Comparison of ENCODE assay signal across 8 mouse cellular contexts in the genomic region with DNA sequence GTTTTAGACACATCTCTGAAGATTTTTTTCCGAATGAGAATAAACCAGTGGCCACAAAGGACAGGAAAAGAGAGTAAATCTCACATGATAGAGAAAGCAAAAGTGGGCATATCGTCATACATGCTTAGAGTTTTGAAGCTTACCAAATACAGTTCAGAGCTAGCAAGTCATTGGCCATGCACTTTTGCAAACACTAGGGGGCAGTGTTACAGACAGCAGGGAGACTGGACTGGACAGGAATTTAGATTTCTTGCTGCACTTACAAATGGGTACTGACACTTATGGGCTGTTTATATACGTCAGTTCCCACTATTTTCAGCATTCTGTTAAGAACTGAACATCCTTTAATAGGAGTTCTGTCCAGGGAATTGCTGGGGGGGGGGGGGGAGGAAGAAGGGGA.
DNase-seq lines count a peak whose midpoint lies in the region; ATAC-seq lines count a peak whose summit lies in the region.

No protein-coding gene starts in this region.

- WGBS in hindbrain, embryonic 12.5 days: 22% methylated on average over 3 of the region's 3 CpGs

- no peaks in the 10 kb centered on the region for H3K9me3 ChIP-seq in hindbrain, embryonic 12.5 days (replicated peaks)

- H3K4me2 ChIP-seq in hindbrain, embryonic 12.5 days (replicated peaks): no peak overlapping the region

- no peak overlapping the region for H3K27ac ChIP-seq in hindbrain, embryonic 12.5 days

- no peaks in the 10 kb centered on the region for H3K27me3 ChIP-seq in hindbrain, embryonic 12.5 days

- peaks cover 30% of the 10 kb centered on the region for H3K4me1 ChIP-seq in hindbrain, embryonic 12.5 days

- H3K9ac ChIP-seq in hindbrain, embryonic 12.5 days: no peak overlapping the region

- DNase-seq in adrenal gland, adult 18-20 months (ENCODE audit: low spot score in 2 of 2): peak; percentile 21 to 30
- DNase-seq in adrenal gland, postnatal 4 days (ENCODE audit: low spot score in 2 of 2): no peak
- DNase-seq in urinary bladder, postnatal 14 days (ENCODE audit: low spot score): peak; percentile 59
- no peak for DNase-seq in urinary bladder, adult 2 months (ENCODE audit: low spot score)
- peak; percentile 74 for DNase-seq in embryo, embryonic 11 days
- peak; percentile 31 to 56 for DNase-seq in lung, adult 18-20 months
- peak; percentile 44 for DNase-seq in right cerebral cortex, postnatal 25 days

- peak; percentile 33; the same call in 1 of the 2 replicates for ATAC-seq in hindbrain, embryonic 12.5 days (ENCODE audit: low FRiP score)

- H3K36me3 ChIP-seq in hindbrain, embryonic 12.5 days: no peaks in the 10 kb centered on the region

- no peak overlapping the region for H3K4me3 ChIP-seq in hindbrain, embryonic 12.5 days

Comparison
In these comparisons a context has a peak if more than half of its experiments do, and no peak if none do; other contexts are left out.
1. DNase-seq: peak in adrenal gland, adult 18-20 months (2 of 2), urinary bladder, postnatal 14 days (single experiment), embryo, embryonic 11 days (single experiment), lung, adult 18-20 months (2 of 2) and right cerebral cortex, postnatal 25 days (single experiment); none in adrenal gland, postnatal 4 days (0 of 2) and urinary bladder, adult 2 months (single experiment).